Mouse (Mus musculus) stomach, embryonic 16.5 days (tissue): ENCODE data around the gene Dusp27. TPM values are rescaled to one million over a fixed set of nuclear protein-coding genes. Genes with fewer than 3 reads are reported as not detected.

Experiments used
- ATAC-seq: fragments of 200-750 bp; cut with Nextera tagmentation; 2 replicates; pipeline ENCODE4 v1.8.0; 2017; ENCODE audit warnings: moderate number of reproducible peaks, moderate TSS enrichment; ENCODE audit not compliant: insufficient read depth, low FRiP score
- H3K27ac ChIP-seq: fragments of 300-500 bp; sonication (generic); 2 replicates; pipeline ENCODE4 v1.5.1; 2014; ENCODE audit warnings: low read length
- H3K27me3 ChIP-seq: fragments of 300-500 bp; sonication (generic); 2 replicates; pipeline ENCODE4 v1.6.1; 2014; ENCODE audit warnings: low read length, control low read depth, mixed read lengths; ENCODE audit not compliant: control insufficient read depth, insufficient read depth
- H3K36me3 ChIP-seq: fragments of 300-500 bp; sonication (generic); 2 replicates; pipeline ENCODE4 v1.6.1; 2014; ENCODE audit warnings: low read length; ENCODE audit not compliant: control insufficient read depth, insufficient read depth
- H3K4me1 ChIP-seq: fragments of 300-500 bp; sonication (generic); 2 replicates; pipeline ENCODE4 v1.6.1; 2014; ENCODE audit warnings: low read length, control low read depth, mixed read lengths; ENCODE audit not compliant: control insufficient read depth, insufficient read depth
- H3K4me2 ChIP-seq: fragments of 300-500 bp; sonication (generic); 2 replicates; pipeline ENCODE4 v1.6.1; 2014; ENCODE audit warnings: low read depth, low read length, mixed read lengths
- H3K4me3 ChIP-seq: fragments of 300-500 bp; sonication (generic); replicated peaks from 2 replicates; pipeline ENCODE4 v1.5.1; 2014; ENCODE audit warnings: mild to moderate bottlenecking, low read length
- H3K9ac ChIP-seq: fragments of 300-500 bp; sonication (generic); 2 replicates; pipeline ENCODE4 v1.6.1; 2014; ENCODE audit warnings: low read length
- H3K9me3 ChIP-seq: fragments of 300-500 bp; sonication (generic); replicated peaks from 2 replicates; pipeline ENCODE4 v1.6.1; 2016; ENCODE audit warnings: low read length, control low read depth; ENCODE audit not compliant: control insufficient read depth
- WGBS: fragments of 180-500 bp; shearing (Covaris S2); extraction: QIAGEN DNeasy Blood & Tissue Kit; methylation state at CpG from one replicate; pipeline ENCODE4 v1.1.7; 2014; 5-methylcytosine and 5-hydroxymethylcytosine counted together
- polyA plus RNA-seq: library from polyadenylated mRNA; unstranded; fragments of >200 nt; fragmentation: Nextera tagmentation; extraction: Ambion mirVana; gene quantifications from 2 replicates; pipeline ENCODE4 v1.2.1, GENCODE M21; 2015

The Dusp27 gene
- polyA plus RNA-seq, 1 experiment from 2014 or later = 6.1 TPM

DNA sequence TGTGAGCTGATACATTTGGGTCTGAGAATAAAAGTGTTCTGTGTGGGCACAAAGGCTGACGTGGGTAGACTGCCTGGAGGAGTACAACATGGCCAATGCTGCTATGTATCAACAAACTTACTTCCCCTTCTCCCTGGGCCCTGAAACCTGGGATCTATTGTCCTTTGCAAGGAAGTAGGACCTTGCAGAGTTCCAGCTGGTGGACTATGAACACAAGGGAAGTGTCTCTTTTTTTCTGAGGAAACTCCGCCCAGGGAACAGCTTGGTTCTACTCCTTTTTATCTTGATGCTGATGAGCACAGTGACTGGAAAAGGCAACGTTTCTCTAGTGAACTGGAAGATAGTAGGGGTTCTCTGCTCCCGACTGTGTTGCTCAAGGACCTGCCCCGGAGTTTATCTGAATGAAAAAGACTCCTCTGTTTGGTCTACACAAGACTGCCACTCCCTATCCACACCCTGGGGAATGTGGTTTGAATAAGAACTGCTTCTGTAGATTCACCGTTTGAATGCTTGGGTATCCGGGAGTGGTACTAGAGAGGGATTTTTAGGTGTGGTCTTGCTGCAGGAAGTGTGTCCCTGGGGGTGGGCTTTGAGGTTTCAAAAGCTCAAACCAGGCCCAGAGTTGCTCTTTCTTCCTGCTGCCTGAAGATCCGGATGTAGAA lies 2.7 kb downstream of the Dusp27 start:
- no peak overlapping the region for H3K27ac ChIP-seq
- ATAC-seq = no peak
- peaks cover 14% of the 10 kb centered on the region for H3K4me1 ChIP-seq
- no peaks in the 10 kb centered on the region for H3K27me3 ChIP-seq
- H3K9ac ChIP-seq = no peak overlapping the region
- no peak overlapping the region for H3K4me3 ChIP-seq
- WGBS = 56% methylated on average over 8 of the region's 8 CpGs
- H3K9me3 ChIP-seq = peaks cover 2% of the 10 kb centered on the region; the same call in 1 of the 2 replicates
- H3K4me2 ChIP-seq = no peak overlapping the region
- no peaks in the 10 kb centered on the region for H3K36me3 ChIP-seq

DNA sequence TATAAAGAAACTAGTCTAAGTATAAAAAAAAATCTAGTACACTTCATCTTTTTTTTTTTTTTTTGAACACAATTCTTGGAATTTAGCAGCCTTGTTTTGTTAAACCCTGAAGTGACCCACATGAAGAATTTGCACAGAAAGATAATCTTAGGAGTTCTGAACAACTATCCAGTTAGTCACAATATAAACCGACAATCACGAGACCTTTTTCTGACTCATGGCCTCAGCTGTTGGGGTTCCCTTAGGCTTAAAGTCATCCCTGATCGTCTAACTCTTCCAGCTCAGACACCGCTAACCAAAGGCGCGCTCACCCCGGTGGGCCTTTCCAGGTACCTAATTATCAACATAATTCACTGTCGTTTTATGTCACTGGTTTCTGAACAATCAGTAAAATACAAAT lies 4.0 kb downstream of the Dusp27 start:
- whole genome bisulfite sequencing = 90% methylated on average over 8 of the region's 8 CpGs
- H3K9ac ChIP-seq = no peak overlapping the region
- no peaks in the 10 kb centered on the region for H3K36me3 ChIP-seq
- no peak overlapping the region for H3K4me3 ChIP-seq
- peaks cover 2% of the 10 kb centered on the region; the same call in 1 of the 2 replicates for H3K9me3 ChIP-seq
- no peak overlapping the region for H3K4me2 ChIP-seq
- peaks cover 14% of the 10 kb centered on the region for H3K4me1 ChIP-seq
- no peak overlapping the region for H3K27ac ChIP-seq
- H3K27me3 ChIP-seq = no peaks in the 10 kb centered on the region
- no peak for ATAC-seq

DNA sequence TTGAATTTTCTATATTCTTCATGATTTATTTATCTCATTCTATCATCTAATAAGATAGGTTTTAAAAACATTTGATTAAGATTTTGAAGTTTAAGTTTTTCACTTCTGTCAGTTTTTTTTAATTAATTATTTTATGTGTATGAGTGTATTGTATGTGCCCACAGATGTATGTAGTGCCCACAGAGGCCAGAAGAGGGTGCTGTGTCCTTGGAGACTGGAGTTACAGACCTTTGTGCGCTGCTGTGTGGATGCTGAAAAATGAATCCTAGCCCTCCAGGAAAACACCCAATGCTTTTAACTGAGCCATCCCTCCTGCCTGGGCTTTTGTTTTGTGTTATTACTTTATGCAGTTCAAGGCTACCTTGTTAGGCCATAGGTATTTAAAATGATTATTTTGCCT lies 4.7 kb downstream of the Dusp27 start:
- H3K9ac ChIP-seq = no peak overlapping the region
- no peak overlapping the region for H3K4me2 ChIP-seq
- H3K4me1 ChIP-seq = peaks cover 10% of the 10 kb centered on the region
- no peaks in the 10 kb centered on the region for H3K36me3 ChIP-seq
- no peak overlapping the region for H3K27ac ChIP-seq
- H3K9me3 ChIP-seq = peaks cover 2% of the 10 kb centered on the region; the same call in 1 of the 2 replicates
- no peaks in the 10 kb centered on the region for H3K27me3 ChIP-seq
- H3K4me3 ChIP-seq = no peak overlapping the region
- WGBS = 100% methylated on average over 1 of the region's 1 CpGs
- ATAC-seq = no peak

DNA sequence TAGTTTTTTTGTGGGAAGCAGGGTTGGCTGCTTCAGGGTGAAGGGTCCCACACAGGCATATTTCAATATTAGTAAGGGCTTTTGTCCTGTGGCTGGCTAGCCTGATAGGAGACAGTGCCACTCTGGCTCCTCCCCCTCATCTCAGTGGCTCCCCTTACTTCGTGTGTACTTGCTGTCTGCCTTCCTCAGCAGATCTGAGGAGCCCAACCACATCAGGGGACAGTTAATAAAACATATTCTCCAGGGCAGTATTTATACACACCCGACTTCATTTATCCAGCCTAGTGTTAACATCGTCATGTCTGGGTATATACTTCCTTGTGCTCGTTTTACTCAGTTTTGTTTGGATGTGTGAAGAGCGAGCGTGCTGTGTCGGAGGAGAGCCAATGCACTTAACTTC lies 5.6 kb downstream of the Dusp27 start:
- H3K4me1 ChIP-seq = peaks cover 2% of the 10 kb centered on the region; the same call in 1 of the 2 replicates
- no peak overlapping the region for H3K4me3 ChIP-seq
- ATAC-seq = peak; percentile 71; the same call in 1 of the 2 replicates
- no peak overlapping the region for H3K4me2 ChIP-seq
- peaks cover 2% of the 10 kb centered on the region; the same call in 1 of the 2 replicates for H3K9me3 ChIP-seq
- no peak overlapping the region for H3K27ac ChIP-seq
- H3K36me3 ChIP-seq = no peaks in the 10 kb centered on the region
- H3K9ac ChIP-seq = no peak overlapping the region
- H3K27me3 ChIP-seq = no peaks in the 10 kb centered on the region
- 45% methylated on average over 7 of the region's 7 CpGs for WGBS

DNA sequence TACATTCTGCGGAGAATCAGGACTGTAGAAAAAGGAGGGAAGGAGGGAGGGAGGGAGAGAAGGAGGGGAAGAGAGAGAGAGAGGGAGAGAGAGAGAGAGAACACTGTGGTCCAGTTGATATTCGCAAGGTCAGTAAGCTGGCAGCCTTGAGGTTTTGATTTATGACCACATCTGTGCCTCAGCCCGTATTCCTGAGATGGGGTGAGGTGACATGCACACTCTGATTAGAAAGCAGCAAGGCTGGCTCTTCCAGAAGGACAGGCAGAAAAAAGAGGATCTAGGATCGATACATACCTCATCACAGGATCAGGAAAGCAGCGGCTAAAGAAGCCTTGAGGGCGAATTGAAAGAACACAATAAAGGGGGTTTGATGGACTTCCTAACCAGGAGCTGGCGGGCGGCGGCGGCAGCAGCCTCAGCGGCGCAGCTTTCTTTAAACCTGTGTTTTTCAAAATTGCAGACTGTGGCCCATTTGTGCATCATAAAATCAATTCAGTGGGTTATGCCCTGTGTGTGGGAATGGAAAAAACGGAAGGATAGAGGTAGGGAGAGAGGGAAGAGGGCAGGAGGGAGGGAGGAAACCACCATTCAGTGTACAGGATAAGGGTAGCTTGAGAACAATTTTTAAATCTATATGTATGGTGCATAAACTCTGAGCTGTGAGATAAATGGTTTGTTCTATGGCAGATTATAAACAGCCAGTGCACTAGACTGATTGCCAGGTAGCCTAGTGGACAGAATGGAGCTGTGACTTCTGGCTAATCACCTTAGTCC lies 9.7 kb downstream of the Dusp27 start:
- ATAC-seq = no peak
- H3K4me2 ChIP-seq = no peak overlapping the region
- WGBS = 54% methylated on average over 13 of the region's 13 CpGs

GRCm38 (mm10) chr1:166115719-166116118 lies 12.0 kb downstream of the Dusp27 start:
- H3K27ac ChIP-seq = no peak overlapping the region
- no peak overlapping the region for H3K4me2 ChIP-seq
- no peaks in the 10 kb centered on the region for H3K4me1 ChIP-seq
- no peaks in the 10 kb centered on the region for H3K27me3 ChIP-seq
- H3K9ac ChIP-seq = no peak overlapping the region
- WGBS = 88% methylated on average over 4 of the region's 4 CpGs
- no peaks in the 10 kb centered on the region for H3K9me3 ChIP-seq
- ATAC-seq = no peak
- H3K4me3 ChIP-seq = no peak overlapping the region
- H3K36me3 ChIP-seq = no peaks in the 10 kb centered on the region

More for the DNA sequence above, 9.7 kb downstream of the Dusp27 start:
- no peak overlapping the region for H3K4me3 ChIP-seq
- no peak overlapping the region for H3K27ac ChIP-seq
- no peaks in the 10 kb centered on the region for H3K27me3 ChIP-seq
- no peak overlapping the region for H3K9ac ChIP-seq
- no peaks in the 10 kb centered on the region for H3K4me1 ChIP-seq
- H3K9me3 ChIP-seq = peaks cover under 1% of the 10 kb centered on the region; the same call in 1 of the 2 replicates
- no peaks in the 10 kb centered on the region for H3K36me3 ChIP-seq

DNA sequence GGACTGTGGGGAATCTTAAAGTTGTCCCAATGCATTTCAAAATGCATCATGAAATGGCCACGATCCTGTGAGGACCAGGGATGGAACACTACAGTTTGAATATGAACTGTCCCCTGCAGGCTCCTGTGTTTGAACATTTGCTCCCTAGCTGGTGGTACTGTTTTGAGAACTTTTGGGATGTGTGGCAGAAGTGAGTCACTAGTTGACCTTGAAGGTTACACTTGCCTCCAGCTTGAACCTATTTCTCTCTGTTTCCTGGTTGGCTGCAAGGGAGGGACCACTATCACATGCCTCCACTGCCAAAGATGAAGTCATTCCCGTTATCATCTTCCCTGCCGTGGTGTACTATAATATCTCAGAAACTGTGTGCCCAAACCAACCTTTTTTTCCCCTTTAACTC lies 12.7 kb downstream of the Dusp27 start:
- H3K36me3 ChIP-seq = no peaks in the 10 kb centered on the region
- 84% methylated on average over 3 of the region's 3 CpGs for WGBS
- no peak overlapping the region for H3K27ac ChIP-seq
- H3K4me2 ChIP-seq = no peak overlapping the region
- no peaks in the 10 kb centered on the region for H3K27me3 ChIP-seq
- no peaks in the 10 kb centered on the region for H3K4me1 ChIP-seq
- ATAC-seq = no peak
- H3K4me3 ChIP-seq = no peak overlapping the region
- H3K9me3 ChIP-seq = no peaks in the 10 kb centered on the region
- no peak overlapping the region for H3K9ac ChIP-seq

GRCm38 (mm10) chr1:166105464-166105863 lies 22.3 kb downstream of the Dusp27 start:
- ATAC-seq = no peak; the same call in 1 of the 2 replicates
- Histone ChIP-seq H3K36me3 (no peaks in the 10 kb centered on the region), H3K27ac (no peak overlapping the region), H3K27me3 (no peaks in the 10 kb centered on the region), H3K4me2 (no peak overlapping the region), H3K4me3 (no peak overlapping the region), H3K9me3 (no peaks in the 10 kb centered on the region), H3K9ac (no peak overlapping the region), H3K4me1 (no peaks in the 10 kb centered on the region; the same call in 1 of the 2 replicates)
- WGBS = 46% methylated on average over 6 of the region's 6 CpGs

DNA sequence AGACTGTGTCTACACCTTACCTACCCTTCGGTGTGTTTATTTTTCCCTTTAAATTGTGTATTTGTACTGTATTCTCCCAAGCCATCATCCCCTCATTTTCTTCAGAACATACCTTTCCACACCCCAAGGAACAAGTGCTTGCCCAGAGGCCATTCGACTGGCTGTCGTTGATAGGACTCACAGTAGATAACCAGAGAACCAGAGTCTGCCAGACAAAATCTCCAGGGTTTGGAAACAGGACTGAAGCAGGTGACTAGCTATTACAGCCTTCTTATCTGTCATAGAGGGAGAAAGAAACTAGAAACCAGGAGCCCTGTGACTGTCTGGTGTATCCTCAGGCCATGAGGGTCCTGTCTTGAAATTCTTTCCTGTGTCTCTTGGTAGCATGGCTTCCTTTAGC lies 22.9 kb downstream of the Dusp27 start:
- H3K36me3 ChIP-seq = no peaks in the 10 kb centered on the region
- H3K4me3 ChIP-seq = no peak overlapping the region
- no peak overlapping the region for H3K27ac ChIP-seq
- H3K4me2 ChIP-seq = no peak overlapping the region
- no peak for ATAC-seq
- no peak overlapping the region for H3K9ac ChIP-seq
- no peaks in the 10 kb centered on the region for H3K27me3 ChIP-seq
- H3K9me3 ChIP-seq = no peaks in the 10 kb centered on the region
- WGBS = 85% methylated on average over 3 of the region's 3 CpGs
- H3K4me1 ChIP-seq = no peaks in the 10 kb centered on the region; the same call in 1 of the 2 replicates
